Mouse (Mus musculus) B cell, adult 2 months (primary cell): ENCODE measurements at regions not wholly inside any gene's neighbourhood (a gene's known extent, or its start where the extent isn't known, plus 50 kb on each side); places are given as distances from the start of the nearest gene placed in this dataset.

Experiments
- DNase-seq, 2 experiments: peaks; one replicate each; pipeline ENCODE4 v3.0.0; 2022

DNA sequence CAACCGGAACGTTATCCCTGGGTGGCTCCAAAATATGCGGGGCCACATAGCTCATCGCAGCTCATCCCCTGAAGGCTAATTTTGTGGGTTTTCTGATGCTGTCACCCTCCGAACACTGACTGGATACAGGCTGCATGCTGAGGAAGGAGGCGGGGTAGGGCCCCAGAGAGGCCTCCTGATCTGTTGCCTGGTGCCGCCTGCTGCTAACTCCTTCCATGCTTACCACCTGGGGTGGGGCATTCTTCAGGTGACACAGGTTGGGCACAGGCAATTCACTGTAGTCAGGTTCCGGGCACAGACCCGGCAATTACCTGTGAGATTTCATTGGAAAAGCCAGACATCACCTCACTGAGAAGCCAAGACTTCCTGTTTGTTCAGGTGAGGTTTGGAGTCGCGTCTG is 213.4 kb upstream of the Kazn start:
- no peak for DNase-seq

DNA sequence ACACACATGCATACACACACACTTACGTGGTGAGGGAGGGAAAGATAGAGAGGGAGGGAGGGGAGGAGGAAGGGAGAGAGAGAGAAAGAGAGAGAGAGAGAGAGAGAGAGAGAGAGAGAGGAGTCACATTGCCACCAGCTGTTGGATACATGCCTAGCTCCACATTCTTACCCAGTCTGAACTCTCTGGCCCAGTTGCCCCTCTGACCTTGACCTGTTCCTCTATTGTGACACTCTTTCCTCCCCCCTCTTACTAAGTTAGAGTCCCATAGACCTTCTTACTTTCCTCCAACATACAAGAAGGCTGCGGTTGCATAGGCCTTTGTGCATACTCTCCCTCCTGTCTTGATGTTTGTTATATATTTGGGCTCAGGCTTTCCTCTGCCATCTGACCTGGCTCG is 211.7 kb upstream of the Kazn start:
- no peak for DNase-seq

DNA sequence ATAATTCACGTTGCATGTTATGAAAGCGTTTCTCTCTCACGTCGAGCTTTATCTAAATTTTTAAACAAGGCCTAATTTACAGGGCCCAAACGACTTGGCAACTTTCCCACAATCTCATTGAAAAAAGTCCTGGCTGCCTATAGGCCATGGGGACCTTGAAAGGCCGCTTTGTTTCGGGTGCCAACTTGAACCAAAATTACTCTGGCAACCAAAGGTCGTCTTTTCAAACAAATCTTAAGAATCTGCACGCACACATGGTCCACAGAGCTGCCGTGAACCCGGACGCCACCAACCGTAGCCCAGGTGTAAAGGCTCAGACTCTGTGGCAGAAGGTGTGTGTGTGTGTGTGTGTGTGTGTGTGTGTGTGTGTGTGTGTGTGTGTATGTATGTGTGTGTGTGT is 210.5 kb upstream of the Kazn start:
- no peak for DNase-seq

DNA sequence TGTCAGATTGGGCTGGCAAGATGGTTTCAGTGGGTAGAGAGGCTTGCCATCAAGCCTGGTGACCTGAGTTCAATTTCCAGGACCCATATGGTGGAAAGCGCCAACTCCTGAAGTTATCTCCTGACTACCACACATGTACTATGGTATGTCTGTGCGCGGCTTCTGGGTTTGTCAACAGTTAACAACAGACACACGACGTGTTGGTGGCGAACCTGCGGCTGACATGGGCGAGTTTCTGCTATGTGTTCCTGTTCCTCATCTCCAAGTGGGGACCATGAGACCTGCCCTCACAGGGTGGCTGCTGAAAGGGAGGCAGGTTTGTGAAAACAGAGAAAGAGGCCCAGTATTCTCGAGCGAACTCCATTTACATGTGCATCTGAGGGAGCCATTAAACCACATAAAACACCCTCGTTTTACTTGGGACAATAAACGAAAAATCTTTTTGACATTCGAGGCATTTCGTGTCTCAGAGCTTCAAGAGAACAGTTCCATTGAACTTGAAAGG is 210.0 kb upstream of the Kazn start:
- DNase-seq = no peak

DNA sequence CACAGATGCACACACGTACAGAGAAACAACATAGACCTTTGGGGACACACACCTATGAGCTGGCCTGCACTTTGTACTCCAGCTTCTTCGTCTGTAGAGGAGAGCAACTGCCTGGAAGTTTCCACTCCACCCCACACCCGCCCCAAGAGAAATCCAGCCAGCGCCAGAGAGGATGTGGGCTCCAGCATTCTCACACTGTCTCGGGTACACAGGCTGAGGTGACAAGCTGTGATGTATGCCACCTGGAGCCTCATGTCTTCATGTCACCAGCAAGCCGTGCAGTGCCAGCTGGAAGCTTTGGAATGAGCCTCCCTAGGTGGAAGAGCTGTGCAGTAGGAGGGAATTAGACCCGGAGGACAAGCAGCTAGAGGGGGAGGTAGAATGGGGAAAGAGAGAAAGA is 208.3 kb upstream of the Kazn start:
- no peak for DNase-seq

DNA sequence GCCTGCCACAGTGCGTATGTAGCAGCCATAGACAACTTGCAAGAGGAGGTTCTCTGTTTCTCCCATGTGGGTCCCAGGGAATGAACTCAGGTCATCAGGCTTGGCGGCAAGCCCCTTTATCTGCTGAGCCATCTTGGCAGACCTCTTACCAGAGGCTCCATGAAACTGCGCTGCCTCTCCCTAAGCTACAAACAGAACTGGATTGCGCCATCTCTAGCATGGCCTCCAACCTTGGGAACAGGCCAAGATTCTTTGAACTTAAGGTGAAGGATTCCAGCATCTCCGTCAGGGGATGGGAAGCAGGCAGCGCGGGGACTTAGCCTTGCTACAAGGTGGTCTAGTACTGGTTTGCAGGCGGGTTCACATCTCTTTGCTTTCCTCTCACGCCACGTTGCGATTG is 201.8 kb upstream of the Kazn start:
- DNase-seq = no peak

DNA sequence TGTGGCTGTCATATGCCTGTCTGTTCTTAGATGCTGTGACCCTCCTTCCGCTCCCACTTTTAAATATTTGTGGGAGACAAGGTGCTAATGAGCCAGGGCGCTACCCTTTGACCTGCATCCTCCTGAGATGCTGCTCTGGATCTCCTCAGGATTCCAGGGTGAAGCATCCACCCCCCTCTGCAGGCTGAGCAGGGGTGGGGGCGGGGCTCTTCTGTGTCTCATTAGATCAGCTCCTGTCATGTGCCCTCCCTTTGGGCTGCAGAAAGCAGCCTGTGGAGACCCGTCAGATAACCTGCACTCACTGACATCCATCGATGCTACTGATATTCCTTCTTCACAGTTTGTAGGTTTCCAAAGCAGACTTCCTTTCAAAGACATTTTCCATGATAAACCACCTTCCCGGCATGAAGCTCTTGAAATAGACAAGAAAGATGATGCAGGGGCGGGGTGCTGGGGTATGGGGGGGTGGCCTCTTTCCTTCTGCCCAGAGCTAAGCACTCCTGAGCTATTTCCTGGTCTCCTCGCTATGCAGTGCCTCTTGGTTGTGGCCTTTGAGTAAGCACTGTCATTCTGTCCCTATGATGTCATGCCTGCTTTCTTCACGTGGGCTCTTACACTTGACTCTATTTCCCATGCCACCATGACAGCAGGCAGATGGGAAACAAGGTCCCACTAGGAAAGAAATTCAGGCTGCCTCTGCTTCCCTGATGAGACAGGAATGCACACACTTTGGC is 200.4 kb upstream of the Kazn start:
- DNase-seq = no peak

DNA sequence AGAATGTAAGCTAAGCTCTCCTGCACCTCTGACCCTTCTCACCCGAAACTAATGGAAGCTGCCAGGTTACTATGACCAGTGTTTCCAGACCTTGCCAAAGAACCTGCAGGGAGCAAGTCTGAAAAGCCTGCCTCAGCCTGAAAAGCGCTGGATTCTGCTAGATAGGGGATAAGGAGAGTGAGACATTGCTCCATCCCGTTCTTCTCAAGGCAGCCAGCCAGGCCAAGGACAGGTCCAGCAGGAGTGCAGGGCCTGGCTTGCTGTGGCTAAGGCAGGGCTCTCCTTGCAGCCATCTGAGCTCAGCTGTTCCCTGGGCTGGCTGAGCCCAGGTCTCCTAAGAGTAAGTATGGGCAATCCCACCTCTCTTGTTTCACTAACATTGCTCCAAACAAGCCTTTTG is 185.4 kb upstream of the Kazn start:
- DNase-seq = no peak

DNA sequence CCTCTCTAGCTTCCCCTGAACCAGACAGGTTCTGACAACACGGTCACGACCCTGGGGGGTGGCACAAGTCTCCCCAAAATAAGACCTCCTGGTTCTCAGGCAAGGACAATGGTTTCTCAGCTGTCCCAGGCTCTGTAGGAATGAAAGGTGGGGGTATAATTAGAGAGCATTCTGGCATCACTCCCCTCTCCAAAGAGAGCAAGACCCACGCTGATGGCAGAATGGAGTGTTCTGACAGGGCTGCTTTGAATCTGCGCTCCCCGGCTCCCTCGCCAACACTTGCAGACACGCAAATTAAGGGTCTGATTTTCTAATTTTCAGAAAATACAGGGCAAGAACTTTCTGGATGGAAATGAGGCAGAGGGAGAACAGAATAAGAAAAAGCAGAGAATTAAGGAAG is 181.2 kb upstream of the Kazn start:
- no peak for DNase-seq

DNA sequence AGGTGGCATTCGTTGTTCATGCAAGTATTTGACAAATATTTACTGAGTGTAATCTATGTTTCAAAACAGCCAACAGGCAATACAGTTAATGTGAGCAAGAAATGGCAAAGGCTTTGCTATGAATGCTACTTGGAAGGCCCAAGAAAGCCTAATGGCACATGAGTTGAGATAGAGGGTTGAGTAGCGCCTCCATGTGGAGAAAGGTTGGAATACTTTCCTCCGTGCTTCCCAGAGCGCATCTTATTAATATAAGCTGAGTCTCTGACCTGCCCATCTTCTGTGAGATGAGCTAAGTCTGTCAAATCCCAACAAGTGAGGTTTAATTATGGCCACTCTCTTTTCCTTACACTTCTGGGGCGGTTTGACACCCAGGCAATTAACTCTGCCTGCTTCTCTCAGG is 175.7 kb upstream of the Kazn start:
- DNase-seq = no peak

DNA sequence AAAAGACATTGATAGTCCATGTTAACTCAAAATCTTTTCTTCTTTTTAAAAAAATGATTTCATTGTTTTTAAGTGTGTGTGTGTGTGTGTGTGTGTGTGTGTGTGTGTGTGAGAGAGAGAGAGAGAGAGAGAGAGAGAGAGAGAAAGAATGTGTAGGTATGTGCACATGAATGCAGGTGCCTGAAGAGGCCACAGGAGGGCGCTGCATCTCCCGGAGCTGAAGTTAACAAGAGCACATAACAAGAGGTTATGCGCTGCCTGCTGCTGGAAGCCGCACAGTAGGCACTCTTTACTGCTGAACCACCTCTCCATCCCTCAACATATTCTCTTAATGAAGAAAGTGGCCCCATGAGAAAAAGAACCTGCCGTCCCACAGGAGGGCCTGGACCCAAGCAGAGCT is 172.6 kb upstream of the Kazn start:
- no peak for DNase-seq

DNA sequence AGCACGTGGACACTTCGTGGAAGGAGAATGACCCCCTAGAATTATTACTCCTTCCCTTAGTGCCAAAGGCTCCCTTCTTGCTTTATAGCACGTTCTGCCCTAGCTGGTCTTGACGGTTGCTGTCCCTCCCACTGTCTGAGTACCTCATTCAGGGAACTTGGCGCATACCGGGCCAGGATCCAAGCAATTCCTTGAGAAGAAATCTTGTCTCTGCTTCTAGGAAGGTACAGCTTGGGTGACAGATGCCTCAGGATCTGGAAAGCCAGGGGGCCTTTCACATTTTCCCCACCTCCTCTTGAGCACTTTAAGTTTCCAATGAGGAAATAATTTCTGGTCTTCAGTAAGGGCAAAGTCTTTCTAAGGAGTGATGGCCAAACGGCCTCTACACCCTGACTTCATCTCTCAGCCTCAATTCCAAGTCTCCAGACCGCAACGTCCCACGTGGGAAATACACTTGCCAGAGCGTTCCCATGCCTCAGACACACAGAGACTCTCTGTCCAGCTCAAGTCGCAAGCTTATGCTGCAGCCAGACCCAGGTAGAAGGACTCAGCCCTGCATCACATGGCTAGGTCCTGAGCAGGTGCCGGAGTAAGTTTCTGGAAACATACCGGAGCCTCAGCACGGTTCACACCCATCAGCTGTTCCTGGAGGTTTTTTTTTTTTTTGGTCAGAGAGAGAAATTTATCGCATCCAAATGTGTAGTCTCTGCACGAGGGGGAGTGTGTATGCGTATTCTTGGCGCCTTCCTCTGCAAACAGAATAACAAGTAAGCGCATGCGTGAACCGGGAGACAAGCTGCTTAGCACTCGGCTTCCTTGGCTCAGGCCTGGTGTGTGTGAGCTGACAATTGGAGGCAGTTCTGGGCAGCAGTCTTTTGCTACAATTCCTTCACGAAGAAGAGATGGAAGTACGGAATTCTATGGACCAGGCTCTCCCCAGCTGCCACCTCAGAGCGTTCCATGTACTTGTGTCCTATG is 171.7 kb upstream of the Kazn start:
- DNase-seq = no peak

DNA sequence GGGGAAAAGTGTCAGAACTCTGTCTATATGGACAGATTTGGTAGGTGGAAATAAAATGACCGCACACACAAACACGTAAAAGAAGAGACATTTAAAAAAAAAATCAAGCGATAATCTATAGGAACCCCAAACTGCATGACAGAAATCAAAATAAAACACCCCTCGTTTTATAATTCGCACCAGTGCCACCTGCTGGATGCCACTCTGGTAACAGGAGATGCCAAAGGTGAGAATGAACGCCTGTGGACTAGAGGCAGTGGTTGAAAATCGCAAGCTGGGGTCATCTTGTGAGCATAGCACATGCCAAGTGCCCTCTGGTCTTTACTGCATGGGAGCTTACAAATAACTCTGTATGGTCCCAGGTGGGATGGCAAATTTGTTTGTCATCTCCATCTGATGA is 158.7 kb upstream of the Kazn start:
- no peak for DNase-seq

DNA sequence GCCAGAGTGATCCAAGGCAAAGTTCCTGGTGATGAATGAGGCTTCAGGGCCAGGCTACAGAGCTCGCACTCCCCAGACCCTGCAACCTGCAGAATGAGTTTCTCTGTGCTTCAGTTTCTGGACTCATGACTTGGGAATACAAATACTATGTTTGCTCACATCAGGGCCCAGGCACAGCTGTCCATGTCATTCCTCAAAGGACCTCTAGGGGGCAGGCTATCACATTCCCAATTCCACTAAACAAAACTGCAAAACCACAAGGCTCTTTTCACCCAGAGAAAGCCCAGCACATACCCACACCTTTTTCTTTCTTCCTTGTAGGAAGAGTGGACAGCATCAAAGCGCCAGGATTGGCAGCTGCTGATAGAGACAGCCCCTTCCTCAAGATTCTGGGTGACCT is 153.7 kb upstream of the Kazn start:
- no peak for DNase-seq

DNA sequence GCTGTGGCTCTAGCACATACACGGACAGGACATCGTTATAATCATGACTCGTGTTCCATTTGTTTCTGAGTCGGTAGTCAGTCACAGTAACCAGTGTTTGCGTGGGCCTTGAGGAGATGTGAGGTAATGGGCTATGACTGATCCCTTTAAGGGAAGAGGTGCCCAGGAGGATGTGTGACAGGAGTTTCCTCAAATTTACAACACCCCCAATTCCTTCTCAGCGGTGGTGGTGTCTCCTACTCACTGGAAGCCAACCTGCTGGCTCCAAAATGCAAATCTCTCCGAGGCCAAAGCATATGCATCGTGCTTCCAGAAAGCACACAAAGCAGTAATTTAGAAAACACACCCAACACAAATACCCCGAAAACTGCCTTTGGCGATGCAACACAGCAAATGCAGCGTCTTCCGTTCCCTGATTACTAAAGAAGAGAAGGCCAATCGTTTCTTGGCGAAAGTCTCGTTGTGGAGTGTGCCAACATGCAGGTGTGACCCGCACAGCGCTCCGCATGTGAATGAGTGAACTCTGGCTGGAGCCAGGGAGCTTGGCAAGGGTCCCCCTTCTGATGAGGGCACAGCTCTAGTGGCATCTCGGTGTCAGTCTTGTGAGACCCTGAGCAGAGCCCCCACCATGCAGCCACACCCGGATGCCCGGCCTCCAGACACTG is 151.5 kb upstream of the Kazn start:
- DNase-seq = no peak

DNA sequence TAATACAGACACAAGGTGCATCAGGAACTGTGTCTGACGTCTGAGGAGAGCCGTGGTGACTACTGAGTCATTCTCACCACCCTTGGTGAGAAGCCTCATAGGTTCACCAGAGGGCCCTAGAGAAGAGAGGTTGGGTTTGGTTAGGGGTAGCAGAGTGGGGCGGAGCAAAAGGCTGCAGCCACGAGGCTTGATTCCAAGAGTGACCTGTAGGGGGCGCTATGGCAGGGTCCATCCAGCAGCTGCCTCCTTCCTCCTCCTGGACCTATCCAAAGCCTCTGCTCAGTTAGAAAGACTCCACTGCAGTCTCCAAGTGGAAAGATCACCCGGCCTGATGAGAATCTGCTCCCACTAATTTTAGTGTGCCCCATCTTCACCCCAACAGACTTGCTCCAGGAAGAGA is 149.3 kb upstream of the Kazn start:
- peak in 1 of 2 experiments; percentile 2 for DNase-seq

DNA sequence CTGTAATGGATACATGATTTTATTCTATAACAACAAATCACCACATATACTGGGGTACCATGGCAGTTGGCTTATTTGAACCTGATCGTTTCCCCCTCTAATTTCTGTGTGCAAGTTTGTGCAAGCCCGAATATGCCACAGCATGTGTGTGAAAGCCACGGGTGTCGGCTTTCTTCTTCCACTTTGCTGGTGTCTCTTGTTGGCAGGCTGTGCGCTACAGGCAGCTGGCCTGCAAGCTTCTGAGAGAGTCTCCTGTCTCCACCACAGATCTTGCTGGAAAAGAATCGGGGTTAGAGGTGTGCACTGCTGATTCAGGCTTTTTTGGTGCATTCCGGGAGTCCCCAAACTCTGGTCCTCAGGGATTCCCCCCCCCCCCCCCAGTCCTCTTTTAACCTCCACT is 142.0 kb upstream of the Kazn start:
- DNase-seq = no peak

DNA sequence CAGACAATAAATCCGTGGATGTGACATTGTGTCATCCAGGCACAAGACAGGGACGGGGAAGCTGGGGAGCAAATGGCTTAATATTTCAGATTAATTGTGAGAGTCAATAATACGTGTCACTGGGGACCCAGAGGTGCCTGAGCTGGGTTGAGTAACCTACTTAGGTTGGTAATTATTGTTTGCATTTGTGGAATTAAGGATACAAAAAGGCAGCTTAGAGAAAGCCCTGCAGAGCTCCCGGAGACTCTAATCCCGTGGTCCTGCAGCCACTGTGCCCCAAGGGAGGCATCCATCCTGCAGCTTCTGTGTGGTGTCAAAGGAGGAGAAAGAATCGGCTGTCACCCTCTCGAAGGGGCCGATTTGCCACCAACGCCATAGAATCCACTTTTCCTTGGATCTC is 139.3 kb upstream of the Kazn start:
- no peak for DNase-seq

DNA sequence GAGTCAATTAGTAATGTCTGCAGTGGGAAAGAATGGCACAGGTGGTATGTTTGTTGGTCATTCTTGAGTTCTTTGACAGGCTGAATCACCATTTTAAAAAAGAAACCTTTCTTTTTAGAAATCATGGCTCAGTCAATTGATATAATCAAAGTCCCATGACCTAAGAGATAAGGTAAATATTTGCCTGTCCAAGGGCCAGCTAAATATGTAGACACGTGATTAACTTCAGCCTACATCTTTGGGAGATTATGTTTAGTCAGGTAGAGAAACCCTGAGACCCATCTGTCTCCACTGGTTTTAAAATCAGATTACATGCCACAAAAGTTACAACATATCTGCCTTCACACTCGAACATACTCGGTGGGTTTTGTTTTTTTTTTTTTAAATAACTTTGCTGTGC is 128.6 kb upstream of the Kazn start:
- no peak for DNase-seq

DNA sequence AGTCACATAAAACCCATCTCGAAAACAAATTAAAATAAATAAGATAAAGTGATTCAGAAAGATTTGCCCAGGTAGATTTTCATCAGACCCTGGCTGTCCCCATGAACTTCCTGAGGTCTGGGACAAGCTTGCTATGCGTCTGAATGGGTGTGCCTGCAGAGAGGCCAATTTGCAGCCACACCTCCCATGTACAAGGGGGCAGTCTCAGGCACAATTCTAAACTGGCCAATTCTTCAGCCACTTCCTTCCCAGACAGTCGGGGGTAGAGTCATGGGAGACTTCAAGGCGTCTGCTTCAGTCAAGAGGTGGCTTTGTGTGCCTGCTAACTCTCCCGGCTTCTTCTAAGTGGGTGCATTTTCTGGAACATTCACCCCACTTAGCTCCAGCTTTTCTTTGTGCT is 122.9 kb upstream of the Kazn start:
- no peak for DNase-seq

DNA sequence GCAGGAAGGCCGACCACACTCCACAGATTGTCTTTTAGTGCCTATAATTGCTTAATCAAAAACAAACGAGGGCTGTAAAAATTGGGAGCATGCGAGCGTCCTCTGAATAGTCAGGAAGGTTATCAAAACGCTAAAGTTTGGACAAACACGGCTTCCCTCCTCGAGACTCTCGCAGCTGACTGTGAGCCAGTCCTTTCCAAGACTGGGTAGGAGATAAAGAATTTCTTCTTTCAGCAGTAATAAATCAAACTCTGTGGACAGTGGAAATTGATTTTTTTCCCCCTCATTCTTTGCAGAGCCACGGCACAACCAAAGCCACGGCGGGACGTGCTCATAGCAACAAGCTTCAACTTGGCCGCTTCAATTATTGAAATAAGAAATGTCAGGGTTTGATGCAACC is 119.7 kb upstream of the Kazn start:
- DNase-seq = no peak

DNA sequence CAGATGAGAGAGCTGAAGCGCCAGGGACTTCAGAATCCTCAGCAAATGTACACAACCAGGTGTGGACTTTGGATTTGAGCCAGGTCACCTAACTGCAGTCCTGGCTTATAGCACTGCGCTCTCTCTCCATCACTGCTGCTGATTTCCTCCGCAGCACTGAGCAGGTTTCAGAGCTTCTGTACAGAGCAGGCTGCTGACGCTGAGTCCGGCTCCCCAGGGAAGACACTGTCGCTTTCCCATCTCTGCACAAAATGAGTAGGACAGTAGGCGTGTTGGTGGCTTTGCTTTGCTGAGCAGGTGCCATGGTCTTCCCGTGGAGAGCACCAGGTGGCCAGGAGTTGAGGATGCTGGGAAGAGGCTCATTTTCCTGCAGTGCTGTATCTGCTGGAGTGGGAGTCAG is 116.2 kb upstream of the Kazn start:
- no peak for DNase-seq

DNA sequence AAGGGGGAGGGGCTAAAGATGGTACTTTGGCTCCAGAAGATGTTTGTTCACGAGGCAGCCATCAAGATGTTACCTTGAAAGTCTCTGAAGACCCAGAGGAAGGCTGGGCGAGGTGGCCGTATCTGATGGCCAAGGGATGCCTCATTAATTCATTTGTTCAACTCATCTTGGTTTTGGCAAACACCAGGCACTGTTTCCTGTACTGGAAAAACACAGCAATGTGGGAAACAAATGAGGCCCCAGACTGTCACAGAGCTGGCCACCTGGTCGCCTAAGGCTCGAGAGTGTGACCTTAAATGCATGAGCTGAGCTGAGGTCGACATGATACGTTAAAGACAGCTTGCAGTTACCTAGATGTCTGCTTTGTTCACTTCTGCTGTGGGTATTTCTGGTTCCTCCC is 114.3 kb upstream of the Kazn start:
- no peak for DNase-seq

DNA sequence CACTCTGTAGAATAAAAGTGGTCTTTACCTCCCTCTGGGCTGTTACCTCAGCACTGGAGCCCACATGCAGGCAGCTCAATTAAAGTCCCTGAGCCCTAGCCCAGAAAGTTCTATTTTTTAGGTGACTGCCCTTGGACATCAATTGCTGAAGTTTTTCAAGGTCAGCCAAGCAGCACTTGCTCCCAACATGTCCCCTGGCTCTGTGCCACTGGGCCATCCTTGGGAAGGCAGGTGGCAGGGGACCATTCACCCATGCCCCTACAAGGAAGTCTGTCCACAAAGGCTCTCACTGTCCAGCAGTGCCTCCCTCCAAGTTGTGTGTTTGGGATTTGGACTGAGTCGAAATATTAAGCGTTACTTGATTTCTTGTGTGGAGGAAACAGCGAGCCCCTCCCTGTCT is 112.6 kb upstream of the Kazn start:
- no peak for DNase-seq
